In the genomic region with DNA sequence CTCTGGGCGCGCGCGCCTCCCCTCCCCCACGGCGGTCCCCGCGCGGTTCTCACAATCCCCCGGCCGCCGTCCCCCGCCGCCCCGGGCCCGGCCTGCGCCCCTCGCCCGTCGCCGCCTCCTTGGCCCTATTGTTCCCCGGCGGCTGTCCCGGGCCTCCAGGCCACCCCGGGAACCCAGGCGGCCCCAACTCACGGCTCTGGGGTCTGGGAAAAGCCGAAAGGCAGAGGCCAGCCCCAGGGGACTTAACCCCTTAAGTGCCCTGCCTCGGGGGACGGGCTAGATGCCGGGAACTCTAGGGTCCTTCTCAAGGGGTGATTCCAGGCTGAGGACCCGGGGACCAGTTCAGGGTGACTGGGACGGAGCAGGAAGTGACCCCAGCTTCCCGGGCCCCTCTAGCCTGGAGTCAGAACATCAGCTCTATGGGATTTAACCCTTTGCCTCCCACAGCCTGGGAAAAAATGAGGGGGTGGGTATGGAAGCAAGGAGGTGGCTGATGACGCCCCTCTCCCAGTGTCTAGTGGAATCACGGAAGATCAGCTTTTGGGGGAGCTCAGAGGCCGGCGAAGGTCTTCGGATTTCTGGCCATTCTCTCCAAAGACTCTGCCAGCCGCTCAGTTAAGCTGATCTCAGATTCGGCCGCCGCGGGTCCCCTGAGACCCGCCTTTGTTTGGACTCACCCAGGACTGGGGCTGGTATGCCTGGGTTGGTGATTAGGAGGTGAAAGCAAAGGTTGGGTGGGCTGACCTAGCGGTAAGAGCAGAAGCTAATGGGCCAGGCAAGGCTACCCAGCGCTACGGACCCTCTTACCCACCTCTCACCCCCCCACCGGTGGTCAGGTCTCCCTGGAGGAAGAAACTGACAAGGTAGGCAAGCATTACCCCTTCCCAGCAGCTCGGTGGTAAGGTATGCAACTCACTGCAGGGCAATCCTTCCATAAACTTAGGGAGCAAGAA, we compare ENCODE assay signal across 8 mouse cellular contexts. TPM values are rescaled to one million over a fixed set of nuclear protein-coding genes. Genes with fewer than 3 reads are reported as not detected.
DNase-seq lines count a peak whose midpoint lies in the region; ATAC-seq and TF ChIP-seq lines count a peak whose summit lies in the region.

A gene (minus strand): TSS at position 907 of the 953 bp plus-strand sequence.

- peak within 1 kb of the TSS; percentile 91 for H3K9ac ChIP-seq in hindbrain, embryonic 14.5 days

- WGBS in hindbrain, embryonic 14.5 days, result under 1% methylated on average over 49 of the region's 50 CpGs

- peak; percentile 38 for DNase-seq in Patski (ENCODE audit: low read depth, low spot score)
- peak; percentile 92 to 95 for DNase-seq in cerebellum, postnatal 10 days
- peak; percentile 75 to 77 for DNase-seq in frontal cortex, postnatal 36 days (ENCODE audit: low spot score in 2 of 2)
- DNase-seq in hindbrain, embryonic 14.5 days (ENCODE audit: low spot score), result peak; percentile 93
- peak; percentile 72 to 77 for DNase-seq in layer of hippocampus, postnatal 36 days
- peak; percentile 76 for DNase-seq in lung, postnatal 25 days (ENCODE audit: low spot score)
- DNase-seq in retina, postnatal 1 day, result peak; percentile 95
- peak; percentile 65 to 72 for DNase-seq in urinary bladder, postnatal 36 days (ENCODE audit: low spot score in 2 of 2)

- POLR2A ChIA-PET in Patski (lab: Charles Lee), result interaction anchor here (0.7 to 1.6 kb wide), 7 partner anchors 11 to 96 kb away, joined by 3 to 7 read pairs (median 4); no protein-coding TSS in a partner anchor

- H3K4me1 ChIP-seq in hindbrain, embryonic 14.5 days (replicated peaks; ENCODE audit: control insufficient read depth, insufficient read depth, low read length), result peaks cover 21% of the 10 kb centered on the region

- in situ Hi-C loops in Patski (cut with MboI; ENCODE audit: low pct_unique_long_range_greater_than_20kb), result no loop called here

- peaks cover 28% of the 10 kb centered on the region for H3K36me3 ChIP-seq in hindbrain, embryonic 14.5 days (replicated peaks; ENCODE audit: control insufficient read depth, insufficient read depth)

- no peaks in the 10 kb centered on the region for H3K9me3 ChIP-seq in hindbrain, embryonic 14.5 days (ENCODE audit: control insufficient read depth, low read length)

- no peak for TF ChIP-seq CTCF in Patski (IDR thresholded peaks at IDR 0.05)

- peak within 1 kb of the TSS; percentile 86 for H3K4me3 ChIP-seq in hindbrain, embryonic 14.5 days (replicated peaks; ENCODE audit: low read length)

- no peaks in the 10 kb centered on the region for H3K27me3 ChIP-seq in Patski
- no peaks in the 10 kb centered on the region for H3K27me3 ChIP-seq in hindbrain, embryonic 14.5 days (ENCODE audit: control insufficient read depth, insufficient read depth, low read length)

- H3K27ac ChIP-seq in hindbrain, embryonic 14.5 days, result peak within 1 kb of the TSS; percentile 89

- peak within 1 kb of the TSS; percentile 83 for H3K4me2 ChIP-seq in hindbrain, embryonic 14.5 days (replicated peaks)

- CTCF ChIA-PET in Patski (lab: Charles Lee), result interaction anchor here (1.0 to 1.8 kb wide), 5 partner anchors 12 to 60 kb away, joined by 3 to 4 read pairs (median 3); no protein-coding TSS in a partner anchor

- ATAC-seq in Patski, result peak; percentile 62
- peak; percentile 92 for ATAC-seq in hindbrain, embryonic 14.5 days (ENCODE audit: low FRiP score)

RNA-seq across cellular contexts. Expression of the gene that starts here (rescaled TPM):
- polyA plus RNA-seq in Patski (2021), result 20.6 TPM
- polyA plus RNA-seq in hindbrain, embryonic 14.5 days (2014; fragmentation: Nextera tagmentation; extraction: Ambion mirVana), result 22.2 and 22.9 TPM in 2 replicates
- total RNA-seq in layer of hippocampus, postnatal 36 days (2021), result 10 to 100 TPM; 23.9 to 24.2 TPM

Comparison
In these comparisons a context has a peak if more than half of its experiments do, and no peak if none do; other contexts are left out.
1. Peak in every context shown above with its lines: DNase-seq, ATAC-seq, H3K4me3 ChIP-seq and H3K27ac ChIP-seq.
2. DNase-seq: peak in every context shown above with its lines; median percentile 95 in retina, postnatal 1 day; 94 in cerebellum, postnatal 10 days; 93 in hindbrain, embryonic 14.5 days; 76 in frontal cortex, postnatal 36 days; 76 in lung, postnatal 25 days; 74 in layer of hippocampus, postnatal 36 days; 68 in urinary bladder, postnatal 36 days; 38 in Patski.